Mouse (Mus musculus): ENCODE data around the gene Krtcap2.
A peak's percentile ranks its signal among the peaks of the same experiment; 100 is the strongest.
"Not testable (repeated sequence)": the region's sequence is repeated elsewhere in the genome, so short reads cannot be mapped to it uniquely, and the experiment has no call there.

The Krtcap2 gene

DNA sequence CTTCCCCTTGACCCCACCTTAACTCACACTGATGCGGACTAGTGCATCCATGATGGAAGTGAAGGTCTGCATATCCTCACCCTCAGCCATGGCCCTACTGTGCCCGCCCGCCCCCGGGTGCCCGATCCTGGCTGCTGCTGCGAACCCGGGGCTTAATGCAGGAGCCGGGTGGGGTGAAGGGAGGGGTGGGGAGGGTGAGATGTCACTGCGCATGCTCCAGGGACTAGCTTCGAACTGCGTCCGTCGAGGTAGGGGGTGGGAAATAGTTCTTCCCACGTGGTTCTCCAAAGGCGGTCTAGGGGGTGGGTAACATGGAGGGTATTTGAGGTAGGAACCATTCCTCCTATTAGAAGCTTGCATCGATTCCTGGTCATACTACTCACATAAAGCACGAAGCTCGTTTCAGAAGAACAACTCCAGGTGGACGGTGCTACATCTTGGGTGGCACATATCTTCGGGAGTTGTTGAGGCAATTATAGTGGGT is at the start of gene Krtcap2:
Gene Krtcap2, plus strand, starts transcription at position 279 of the 484 bp plus-strand sequence.
- DNase-seq (ENCODE audit: low spot score in 2 of 2) = peak; percentile 29 to 69

GRCm38 (mm10) chr3:89195979-89196877 is 49.5 kb upstream of the Krtcap2 start:
- DNase-seq (ENCODE audit: low spot score in 2 of 2) = peak; percentile 85 to 92

- no peak for DNase-seq (ENCODE audit: low spot score in 2 of 2)
These were observed 45.9 kb upstream of the Krtcap2 start for GRCm38 (mm10) chr3:89199839-89200238.

DNA sequence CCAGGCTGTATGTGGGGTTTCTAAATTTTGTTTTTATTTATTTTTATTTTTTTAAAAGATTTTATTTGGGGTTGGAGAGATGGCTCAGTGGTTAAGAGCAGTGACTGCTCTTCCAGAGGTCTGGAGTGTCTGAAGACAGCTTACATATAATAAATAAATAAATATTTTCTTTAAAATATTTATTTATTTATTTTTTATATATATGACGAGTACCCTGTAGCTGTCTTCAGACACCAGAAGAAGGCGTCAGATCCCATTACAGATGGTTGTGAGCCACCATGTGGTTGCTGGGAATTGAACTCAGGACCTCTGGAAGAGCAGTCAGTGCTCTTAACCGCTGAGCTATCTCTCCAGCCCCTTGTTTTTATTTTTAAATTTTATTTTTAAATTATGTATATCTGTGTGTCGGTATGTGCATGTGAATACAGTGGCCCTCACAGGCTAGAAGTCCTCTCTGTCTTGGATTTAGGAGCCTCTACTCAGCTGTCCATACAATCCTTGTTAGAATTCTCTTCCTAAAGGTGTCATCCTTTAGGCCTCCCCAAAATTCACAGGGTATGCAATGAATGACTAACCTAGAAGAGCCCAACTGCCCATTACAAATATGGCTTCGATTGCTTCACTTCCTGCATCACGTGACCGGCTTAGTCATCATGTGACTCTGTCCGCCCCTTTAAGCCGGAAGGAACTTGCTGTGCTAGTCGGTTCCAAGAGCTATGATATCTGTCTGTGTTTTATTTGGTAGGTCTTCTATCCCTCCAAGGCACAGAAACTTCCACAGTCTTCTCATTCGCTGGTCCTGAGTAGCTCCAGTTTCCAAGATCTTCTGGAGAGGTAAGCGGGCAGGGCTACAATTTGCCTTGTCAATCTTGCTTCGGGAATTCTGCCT is 43.3 kb upstream of the Krtcap2 start, which contains the start of gene Gba:
Gene Gba, plus strand, starts transcription at position 676 of the 889 bp plus-strand sequence.
- peak; percentile 81 to 91 for DNase-seq (ENCODE audit: low spot score in 2 of 2)

DNA sequence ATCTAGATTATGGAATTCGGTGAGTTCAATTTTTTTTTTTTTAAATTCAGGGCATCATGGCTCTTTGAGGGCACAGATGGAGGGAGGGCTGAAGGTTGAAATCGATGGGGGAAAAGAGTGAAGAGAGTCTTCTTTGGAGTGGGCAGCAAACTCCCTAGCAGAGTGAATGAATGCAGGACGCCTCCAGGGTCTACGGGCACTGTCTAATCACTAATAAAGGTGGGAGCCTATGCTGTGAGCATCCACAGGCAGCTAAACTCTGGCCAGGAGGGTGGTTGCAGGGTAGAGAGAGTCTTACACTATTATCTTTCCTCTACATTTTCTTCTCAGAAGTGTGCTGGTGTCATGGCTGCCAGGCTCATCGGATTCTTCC is 42.6 kb upstream of the Krtcap2 start:
- DNase-seq (ENCODE audit: low spot score in 2 of 2) = no peak

GRCm38 (mm10) chr3:89206079-89206478 is 39.7 kb upstream of the Krtcap2 start:
- no peak for DNase-seq (ENCODE audit: low spot score in 2 of 2)

DNA sequence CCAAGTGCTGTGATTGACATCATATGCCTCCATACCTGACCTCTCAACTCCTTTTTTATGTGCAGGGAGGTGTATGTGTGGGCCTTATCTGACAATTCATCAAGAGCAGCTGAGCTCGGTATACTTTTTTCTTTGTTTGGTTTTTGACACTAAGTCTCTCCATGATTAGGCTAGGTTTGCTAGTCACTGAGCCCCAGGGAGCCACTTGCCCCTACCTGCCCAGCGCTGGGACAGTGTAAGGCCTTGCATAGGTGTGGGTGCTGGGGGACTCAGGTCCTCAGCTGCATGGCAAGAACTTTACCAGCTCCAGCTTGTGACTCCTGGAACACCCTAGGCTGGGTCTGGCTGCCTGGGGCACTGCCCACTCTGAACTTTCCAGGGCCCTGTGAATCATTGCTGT is 39.1 kb upstream of the Krtcap2 start:
- no peak for DNase-seq (ENCODE audit: low spot score in 2 of 2)

GRCm38 (mm10) chr3:89208075-89208657 is 37.6 kb upstream of the Krtcap2 start:
- no peak for DNase-seq (ENCODE audit: low spot score in 2 of 2)

GRCm38 (mm10) chr3:89208736-89209135 is 37.0 kb upstream of the Krtcap2 start:
- DNase-seq (ENCODE audit: low spot score in 2 of 2) = no peak

- no peak for DNase-seq (ENCODE audit: low spot score in 2 of 2)
These were observed 36.0 kb upstream of the Krtcap2 start for GRCm38 (mm10) chr3:89209731-89210130.

DNA sequence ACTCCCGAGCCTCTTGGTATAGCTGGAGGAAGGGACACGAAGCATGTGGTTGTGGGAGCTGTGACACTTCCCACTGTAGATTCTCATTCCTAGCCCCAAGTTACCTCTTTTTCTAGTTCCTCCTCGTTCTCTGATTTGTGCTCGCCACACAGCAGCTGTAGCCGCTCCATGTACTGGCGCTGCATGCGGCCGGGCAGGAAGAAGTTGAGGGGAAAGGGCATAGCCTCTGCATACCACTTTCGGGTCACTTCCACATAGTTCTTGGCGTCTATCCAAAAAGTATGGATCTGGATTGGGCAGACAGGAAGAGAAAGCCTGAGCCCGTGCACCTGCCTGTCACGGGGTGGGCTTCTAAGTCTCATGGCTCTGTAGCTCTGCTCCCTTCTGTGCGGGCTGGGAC is 35.6 kb upstream of the Krtcap2 start:
- DNase-seq (ENCODE audit: low spot score in 2 of 2) = no peak

GRCm38 (mm10) chr3:89210731-89211130 is 35.0 kb upstream of the Krtcap2 start:
- no peak for DNase-seq (ENCODE audit: low spot score in 2 of 2)

DNA sequence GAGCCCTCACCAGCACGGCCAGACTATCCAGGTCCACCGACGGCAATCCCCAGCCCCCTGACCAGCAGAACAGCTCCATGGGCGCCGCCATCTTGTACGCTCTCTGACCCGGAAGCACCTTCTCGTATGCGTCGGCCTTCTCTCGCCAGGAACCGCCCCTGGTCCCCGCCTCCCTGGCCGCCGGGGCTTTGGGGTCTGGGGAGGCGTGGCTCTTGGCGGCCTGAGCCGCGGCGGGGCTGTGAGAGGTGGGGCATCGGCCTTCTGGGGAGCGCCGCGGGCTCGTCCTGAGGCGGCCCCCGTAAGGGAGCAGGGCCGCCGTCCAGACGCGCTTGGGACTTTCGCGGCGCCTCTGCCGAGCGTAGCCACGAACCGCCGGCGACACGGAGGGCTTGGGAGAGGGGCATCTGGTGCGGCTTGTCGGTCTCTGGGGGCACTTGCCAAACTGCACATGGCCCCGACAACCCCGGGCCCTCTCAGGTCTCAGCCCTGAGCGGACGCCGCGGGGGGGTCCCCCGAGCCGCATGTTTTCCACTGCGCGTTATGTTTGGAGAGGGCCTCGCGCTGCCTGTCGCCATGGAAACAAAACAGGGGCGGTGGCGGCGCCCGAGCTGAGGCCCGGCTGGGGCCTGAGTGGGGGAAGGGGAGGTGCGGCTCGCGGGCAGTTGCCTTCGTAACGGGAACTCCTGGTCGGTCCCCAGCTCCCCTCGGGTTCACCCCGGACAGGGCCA is 31.8 kb upstream of the Krtcap2 start:
- peak; percentile 84 to 91 for DNase-seq (ENCODE audit: low spot score in 2 of 2)

- DNase-seq (ENCODE audit: low spot score in 2 of 2) = no peak
These were observed 30.9 kb upstream of the Krtcap2 start, which contains the start of gene Thbs3 for GRCm38 (mm10) chr3:89214681-89215411. Thbs3 (plus strand) TSS chr3:89215180.

- peak; percentile 79 to 91 for DNase-seq (ENCODE audit: low spot score in 2 of 2)
These were observed 29.9 kb upstream of the Krtcap2 start for GRCm38 (mm10) chr3:89215853-89216252.

- not testable (repeated sequence) for DNase-seq (ENCODE audit: low spot score in 2 of 2)
These were observed 29.4 kb upstream of the Krtcap2 start for GRCm38 (mm10) chr3:89216407-89216806.

- DNase-seq (ENCODE audit: low spot score in 2 of 2) = no peak
These were observed 27.5 kb upstream of the Krtcap2 start for GRCm38 (mm10) chr3:89218271-89218670.

DNA sequence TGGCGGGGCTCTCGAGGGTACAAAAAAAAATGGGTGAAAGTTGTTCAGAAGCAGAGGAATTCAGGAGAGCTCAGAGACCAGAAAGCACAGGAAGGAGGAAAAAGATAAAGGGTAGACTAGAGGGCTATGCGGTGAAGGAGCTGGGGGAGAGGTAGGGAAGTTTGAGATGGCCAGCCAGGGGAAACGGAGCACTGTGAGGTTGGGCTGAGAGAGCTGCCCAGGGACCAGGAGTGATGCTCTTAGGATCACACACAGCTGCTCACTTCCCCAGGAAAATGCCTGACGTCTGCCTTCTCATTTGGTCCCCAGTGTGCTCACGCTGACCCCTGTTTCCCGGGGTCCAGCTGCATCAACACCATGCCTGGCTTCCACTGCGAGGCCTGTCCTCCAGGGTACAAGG is 26.2 kb upstream of the Krtcap2 start:
- no peak for DNase-seq (ENCODE audit: low spot score in 2 of 2)

DNA sequence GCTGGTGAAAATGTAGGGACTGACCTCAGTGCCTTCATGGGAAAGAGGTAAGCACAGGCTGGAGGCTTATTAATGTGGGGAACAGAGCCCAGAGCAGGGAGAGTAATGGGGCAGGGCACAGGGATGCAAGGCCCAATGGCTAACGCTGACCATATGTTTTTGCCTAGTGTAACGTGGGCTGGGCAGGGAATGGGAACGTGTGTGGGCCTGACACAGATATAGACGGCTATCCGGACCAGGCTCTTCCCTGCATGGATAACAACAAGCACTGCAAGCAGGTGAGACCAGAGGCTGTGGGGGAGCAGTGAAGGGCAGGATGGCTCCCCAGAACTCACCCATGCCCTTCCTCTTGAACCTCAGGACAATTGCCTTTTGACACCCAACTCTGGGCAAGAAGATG is 24.6 kb upstream of the Krtcap2 start:
- DNase-seq (ENCODE audit: low spot score in 2 of 2) = no peak

GRCm38 (mm10) chr3:89224796-89225195 is 21.0 kb upstream of the Krtcap2 start:
- DNase-seq (ENCODE audit: low spot score in 2 of 2) = no peak

Data from spleen, postnatal 4 days (tissue).